Mouse (Mus musculus) central nervous system, embryonic 14 days (tissue): ENCODE measurements around the gene Igsf1. TPM values are rescaled to one million over a fixed set of nuclear protein-coding genes. Genes with fewer than 3 reads are reported as not detected.

Experiments
- polyA plus RNA-seq: library from polyadenylated mRNA; depleted of rRNA; stranded (reverse); fragments of >200 nt; gene quantifications from 2 replicates; pipeline ENCODE4 v1.2.3, GENCODE M21; 2012; rRNA removed

Gene Igsf1
- polyA plus RNA-seq = 3.9 and 4.5 TPM in 2 replicates

DNA sequence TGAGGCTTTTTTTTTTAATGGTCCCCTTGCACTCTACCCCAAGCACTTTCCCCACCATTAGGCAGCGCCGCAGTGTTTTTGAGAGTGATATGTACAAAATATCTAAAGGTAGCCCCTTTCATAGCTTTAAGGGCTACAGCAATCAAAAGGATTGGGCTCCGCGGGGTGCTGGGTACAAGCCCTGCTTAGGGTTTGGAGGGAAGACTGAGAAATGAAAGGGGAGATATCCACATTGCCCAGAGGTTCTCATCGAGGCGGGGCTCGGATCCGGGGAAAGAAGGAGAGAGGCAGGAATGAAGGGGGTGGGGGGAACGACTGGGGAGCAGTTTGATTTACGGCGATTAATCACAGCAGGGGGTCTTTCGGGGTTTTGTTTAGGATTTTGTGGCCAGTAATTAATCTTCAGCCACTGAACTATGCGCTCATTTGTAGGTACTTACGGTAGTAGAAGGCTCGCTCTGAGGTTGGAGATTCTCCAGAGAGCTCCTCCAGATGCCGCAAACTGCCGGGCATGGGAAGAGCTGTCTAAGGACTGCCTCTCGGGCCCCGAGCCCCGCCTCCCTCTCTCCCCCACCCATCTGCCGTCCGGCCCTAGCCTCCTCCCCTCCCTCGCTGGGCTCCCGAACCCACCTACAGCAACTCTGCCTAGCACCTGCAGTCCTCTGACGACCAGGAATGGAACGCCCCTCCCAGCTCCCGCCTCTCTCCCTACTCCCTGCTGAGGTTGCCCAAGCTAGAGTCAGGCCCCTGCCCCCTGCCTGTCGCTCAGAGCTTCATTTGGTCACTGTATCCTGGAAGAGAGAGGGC is at the start of gene Igsf1:
Igsf1 (minus strand) TSS at position 537 of the 807 bp plus-strand sequence.

DNA sequence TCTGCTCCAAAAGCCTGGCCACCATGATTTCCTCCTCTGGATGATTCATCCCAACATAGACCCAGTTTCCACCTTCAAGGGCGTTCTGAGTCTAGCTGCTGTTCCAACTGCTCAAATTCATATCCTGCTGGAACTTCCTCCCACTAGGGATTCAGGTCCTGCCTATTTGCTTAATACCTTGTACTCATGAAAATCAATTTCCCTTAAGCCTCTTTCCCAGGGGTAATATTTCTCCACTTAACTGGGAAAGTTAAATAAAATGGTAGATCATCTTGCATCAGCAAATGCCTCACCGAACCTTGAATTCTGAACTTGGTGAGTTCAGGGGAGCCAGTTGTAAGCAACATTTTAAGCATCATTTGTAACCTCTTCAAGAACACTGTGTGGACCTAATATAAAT is 62.6 kb downstream of the Igsf1 start, which contains the start of gene Olfr1321:
Olfr1321 (minus strand) TSS at position 101 of the 400 bp plus-strand sequence.

Other genes starting within 250 kb of the Igsf1 start
- gene Olfr1320, start 125.4 kb downstream of the Igsf1 start, polyA plus RNA-seq = not detected in 2 replicates
- gene Olfr1321, start 62.7 kb downstream of the Igsf1 start, polyA plus RNA-seq = not detected in 2 replicates
- not detected in 2 replicates for gene Olfr1322, start 93.7 kb upstream of the Igsf1 start, polyA plus RNA-seq
- gene Olfr1323, start 221.6 kb upstream of the Igsf1 start, polyA plus RNA-seq = not detected in 2 replicates